Mouse (Mus musculus): Measurements from ENCODE around the gene Ets1.
A peak's percentile ranks its signal among the peaks of the same experiment; 100 is the strongest.

The Ets1 gene

GRCm38 (mm10) chr9:32730656-32731590, 94.9 kb downstream of the Ets1 start:
- peak; percentile 87 for DNase-seq (ENCODE audit: low read depth)

- DNase-seq (ENCODE audit: low read depth): no peak
These were observed 95.8 kb downstream of the Ets1 start for GRCm38 (mm10) chr9:32731787-32732186.

- no peak for DNase-seq (ENCODE audit: low read depth)
These were observed 99.0 kb downstream of the Ets1 start for GRCm38 (mm10) chr9:32735071-32735470.

- no peak for DNase-seq (ENCODE audit: low read depth)
These were observed 100.0 kb downstream of the Ets1 start for GRCm38 (mm10) chr9:32736051-32736450.

GRCm38 (mm10) chr9:32739988-32740387, 104.0 kb downstream of the Ets1 start:
- no peak for DNase-seq (ENCODE audit: low read depth)

- no peak for DNase-seq (ENCODE audit: low read depth)
These were observed 104.8 kb downstream of the Ets1 start for GRCm38 (mm10) chr9:32740751-32741387.

- DNase-seq (ENCODE audit: low read depth): no peak
These were observed 105.7 kb downstream of the Ets1 start for GRCm38 (mm10) chr9:32741681-32742080.

- no peak for DNase-seq (ENCODE audit: low read depth)
These were observed 107.1 kb downstream of the Ets1 start for GRCm38 (mm10) chr9:32743157-32743556.

- no peak for DNase-seq (ENCODE audit: low read depth)
These were observed 107.7 kb downstream of the Ets1 start for GRCm38 (mm10) chr9:32743642-32744161.

GRCm38 (mm10) chr9:32744288-32744687, 108.3 kb downstream of the Ets1 start:
- no peak for DNase-seq (ENCODE audit: low read depth)

- DNase-seq (ENCODE audit: low read depth): no peak
These were observed 109.2 kb downstream of the Ets1 start for GRCm38 (mm10) chr9:32745079-32745763.

GRCm38 (mm10) chr9:32745998-32746397, 110.0 kb downstream of the Ets1 start:
- no peak for DNase-seq (ENCODE audit: low read depth)

GRCm38 (mm10) chr9:32746615-32747014, 110.6 kb downstream of the Ets1 start:
- no peak for DNase-seq (ENCODE audit: low read depth)

GRCm38 (mm10) chr9:32747624-32748023, 111.6 kb downstream of the Ets1 start:
- DNase-seq (ENCODE audit: low read depth): no peak

- DNase-seq (ENCODE audit: low read depth): no peak
These were observed 112.5 kb downstream of the Ets1 start for GRCm38 (mm10) chr9:32748552-32748951.

- no peak for DNase-seq (ENCODE audit: low read depth)
These were observed 113.9 kb downstream of the Ets1 start for GRCm38 (mm10) chr9:32749721-32750480.

- DNase-seq (ENCODE audit: low read depth): no peak
These were observed 116.6 kb downstream of the Ets1 start for GRCm38 (mm10) chr9:32752602-32753001.

- DNase-seq (ENCODE audit: low read depth): no peak
These were observed 118.3 kb downstream of the Ets1 start for GRCm38 (mm10) chr9:32754311-32754710.

GRCm38 (mm10) chr9:32756002-32756401, 120.0 kb downstream of the Ets1 start:
- no peak for DNase-seq (ENCODE audit: low read depth)

- DNase-seq (ENCODE audit: low read depth): peak; percentile 51
These were observed 122.4 kb downstream of the Ets1 start for GRCm38 (mm10) chr9:32758280-32758905.

GRCm38 (mm10) chr9:32760649-32761157, 124.7 kb downstream of the Ets1 start:
- DNase-seq (ENCODE audit: low read depth): no peak
